Mouse (Mus musculus): ENCODE data around the gene Mvk. TPM values are rescaled to one million over a fixed set of nuclear protein-coding genes. Genes with fewer than 3 reads are reported as not detected.

Mvk gene
- polyA plus RNA-seq, 1 experiment from 2014 or later, result 47.6 TPM

DNA sequence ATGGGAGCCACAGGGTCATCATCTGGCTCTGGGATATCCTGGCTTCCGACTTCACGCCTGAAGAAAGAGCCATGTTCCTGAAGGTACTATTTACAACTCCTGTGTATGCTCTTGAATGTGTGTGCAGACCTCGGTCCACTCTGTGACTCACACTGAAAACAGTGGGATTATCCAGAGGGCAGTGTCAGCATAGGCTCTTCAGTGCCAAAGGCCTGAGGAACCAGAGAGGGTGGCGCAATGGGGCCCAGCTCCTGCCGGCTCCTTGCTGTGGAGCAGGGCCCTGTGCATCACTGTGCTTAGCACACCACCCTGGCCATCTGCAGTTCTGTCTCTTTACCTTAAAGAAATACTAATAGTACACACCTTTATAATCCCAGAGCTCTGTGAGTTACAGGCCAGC is 28.5 kb upstream of the Mvk start:
- H3K4me3 ChIP-seq (ENCODE audit: low read depth, low read length), result no peak overlapping the region
- DNase-seq (ENCODE audit: low spot score) (no peak), ATAC-seq (ENCODE audit: insufficient number of reproducible peaks, low FRiP score, low TSS enrichment, low read depth) (no peak)
- 91% methylated on average over 5 of the region's 5 CpGs for WGBS
- no peaks in the 10 kb centered on the region for H3K27me3 ChIP-seq (ENCODE audit: control insufficient read depth, insufficient read depth, low read length)
- no peak overlapping the region for H3K27ac ChIP-seq (replicated peaks; ENCODE audit: low read depth, low read length)
- no peak overlapping the region for H3K9ac ChIP-seq (ENCODE audit: low read length)
- no peaks in the 10 kb centered on the region for H3K9me3 ChIP-seq (ENCODE audit: control insufficient read depth, low read length)
- no peak overlapping the region for H3K4me2 ChIP-seq (ENCODE audit: low read depth, severe bottlenecking)
- H3K4me1 ChIP-seq (ENCODE audit: control insufficient read depth, insufficient read depth, low read length), result no peaks in the 10 kb centered on the region
- peaks cover 48% of the 10 kb centered on the region for H3K36me3 ChIP-seq (ENCODE audit: control insufficient read depth, insufficient read depth, low read length)

DNA sequence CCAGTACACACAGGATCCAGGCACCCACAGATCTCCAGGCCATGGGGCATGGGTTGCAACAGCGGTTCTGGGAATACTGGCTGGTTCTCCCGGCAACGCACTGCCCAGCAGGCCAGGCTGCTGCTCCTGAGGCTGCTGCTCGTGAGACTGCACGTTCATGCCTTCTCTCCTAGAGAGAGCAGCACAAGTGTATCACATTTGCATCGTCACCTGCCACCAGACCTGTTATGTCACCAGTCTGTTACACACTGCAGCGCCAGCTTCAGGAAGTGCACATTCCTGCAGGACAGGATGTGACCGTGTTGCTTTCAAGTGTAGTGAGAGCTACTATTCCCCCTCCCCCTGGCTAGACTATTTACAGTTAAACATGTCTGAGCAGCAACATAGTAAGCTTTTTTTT is 27.2 kb upstream of the Mvk start:
- peaks cover 45% of the 10 kb centered on the region for H3K36me3 ChIP-seq (ENCODE audit: control insufficient read depth, insufficient read depth, low read length)
- no peaks in the 10 kb centered on the region for H3K4me1 ChIP-seq (ENCODE audit: control insufficient read depth, insufficient read depth, low read length)
- H3K4me3 ChIP-seq (ENCODE audit: low read depth, low read length), result no peak overlapping the region
- no peak overlapping the region for H3K4me2 ChIP-seq (ENCODE audit: low read depth, severe bottlenecking)
- H3K27ac ChIP-seq (replicated peaks; ENCODE audit: low read depth, low read length), result no peak overlapping the region
- no peaks in the 10 kb centered on the region for H3K27me3 ChIP-seq (ENCODE audit: control insufficient read depth, insufficient read depth, low read length)
- DNase-seq (ENCODE audit: low spot score), result no peak
- no peaks in the 10 kb centered on the region for H3K9me3 ChIP-seq (ENCODE audit: control insufficient read depth, low read length)
- WGBS, result 91% methylated on average over 8 of the region's 8 CpGs
- no peak overlapping the region for H3K9ac ChIP-seq (ENCODE audit: low read length)
- ATAC-seq (ENCODE audit: insufficient number of reproducible peaks, low FRiP score, low TSS enrichment, low read depth), result no peak

GRCm38 (mm10) chr5:114418541-114418940 is 25.5 kb upstream of the Mvk start:
- Histone ChIP-seq H3K36me3 (ENCODE audit: control insufficient read depth, insufficient read depth, low read length) (peaks cover 35% of the 10 kb centered on the region), H3K4me3 (ENCODE audit: low read depth, low read length) (no peak overlapping the region), H3K27ac (replicated peaks; ENCODE audit: low read depth, low read length) (no peak overlapping the region), H3K4me2 (ENCODE audit: low read depth, severe bottlenecking) (no peak overlapping the region), H3K9me3 (ENCODE audit: control insufficient read depth, low read length) (no peaks in the 10 kb centered on the region), H3K9ac (ENCODE audit: low read length) (no peak overlapping the region), H3K27me3 (ENCODE audit: control insufficient read depth, insufficient read depth, low read length) (no peaks in the 10 kb centered on the region), H3K4me1 (ENCODE audit: control insufficient read depth, insufficient read depth, low read length) (no peaks in the 10 kb centered on the region)
- DNase-seq (ENCODE audit: low spot score), result peak; percentile 46
- 83% methylated on average over 8 of the region's 8 CpGs for WGBS
- no peak for ATAC-seq (ENCODE audit: insufficient number of reproducible peaks, low FRiP score, low TSS enrichment, low read depth)

GRCm38 (mm10) chr5:114421561-114422298 is 22.3 kb upstream of the Mvk start:
- WGBS, result 77% methylated on average over 11 of the region's 11 CpGs
- Histone ChIP-seq H3K27me3 (ENCODE audit: control insufficient read depth, insufficient read depth, low read length) (no peaks in the 10 kb centered on the region), H3K27ac (replicated peaks; ENCODE audit: low read depth, low read length) (no peak overlapping the region), H3K4me1 (ENCODE audit: control insufficient read depth, insufficient read depth, low read length) (no peaks in the 10 kb centered on the region), H3K4me2 (ENCODE audit: low read depth, severe bottlenecking) (no peak overlapping the region), H3K4me3 (ENCODE audit: low read depth, low read length) (no peak overlapping the region), H3K9ac (ENCODE audit: low read length) (no peak overlapping the region), H3K9me3 (ENCODE audit: control insufficient read depth, low read length) (no peaks in the 10 kb centered on the region), H3K36me3 (ENCODE audit: control insufficient read depth, insufficient read depth, low read length) (peaks cover 24% of the 10 kb centered on the region)
- ATAC-seq (ENCODE audit: insufficient number of reproducible peaks, low FRiP score, low TSS enrichment, low read depth) (no peak), DNase-seq (ENCODE audit: low spot score) (no peak)

- H3K9ac ChIP-seq (ENCODE audit: low read length), result no peak overlapping the region
- no peak overlapping the region for H3K4me3 ChIP-seq (ENCODE audit: low read depth, low read length)
- ATAC-seq (ENCODE audit: insufficient number of reproducible peaks, low FRiP score, low TSS enrichment, low read depth) (no peak), DNase-seq (ENCODE audit: low spot score) (no peak)
- no peaks in the 10 kb centered on the region for H3K27me3 ChIP-seq (ENCODE audit: control insufficient read depth, insufficient read depth, low read length)
- no peak overlapping the region for H3K4me2 ChIP-seq (ENCODE audit: low read depth, severe bottlenecking)
- peaks cover 17% of the 10 kb centered on the region for H3K36me3 ChIP-seq (ENCODE audit: control insufficient read depth, insufficient read depth, low read length)
- WGBS, result 47% methylated on average over 5 of the region's 5 CpGs
- H3K27ac ChIP-seq (replicated peaks; ENCODE audit: low read depth, low read length), result no peak overlapping the region
- no peaks in the 10 kb centered on the region for H3K4me1 ChIP-seq (ENCODE audit: control insufficient read depth, insufficient read depth, low read length)
- H3K9me3 ChIP-seq (ENCODE audit: control insufficient read depth, low read length), result no peaks in the 10 kb centered on the region
Observed at GRCm38 (mm10) chr5:114422591-114422990, 21.5 kb upstream of the Mvk start.

GRCm38 (mm10) chr5:114423961-114424360 is 20.1 kb upstream of the Mvk start:
- WGBS, result 88% methylated on average over 5 of the region's 5 CpGs
- Histone ChIP-seq H3K9me3 (ENCODE audit: control insufficient read depth, low read length) (no peaks in the 10 kb centered on the region), H3K4me1 (ENCODE audit: control insufficient read depth, insufficient read depth, low read length) (0 out of 2 replicates have a peak, but pooled peaks cover 3% of the 10 kb centered on the region), H3K36me3 (ENCODE audit: control insufficient read depth, insufficient read depth, low read length) (peaks cover 12% of the 10 kb centered on the region), H3K27me3 (ENCODE audit: control insufficient read depth, insufficient read depth, low read length) (no peaks in the 10 kb centered on the region), H3K27ac (replicated peaks; ENCODE audit: low read depth, low read length) (no peak overlapping the region), H3K4me2 (ENCODE audit: low read depth, severe bottlenecking) (no peak overlapping the region), H3K9ac (ENCODE audit: low read length) (no peak overlapping the region), H3K4me3 (ENCODE audit: low read depth, low read length) (no peak overlapping the region)
- ATAC-seq (ENCODE audit: insufficient number of reproducible peaks, low FRiP score, low TSS enrichment, low read depth), result no peak
- DNase-seq (ENCODE audit: low spot score), result no peak

DNA sequence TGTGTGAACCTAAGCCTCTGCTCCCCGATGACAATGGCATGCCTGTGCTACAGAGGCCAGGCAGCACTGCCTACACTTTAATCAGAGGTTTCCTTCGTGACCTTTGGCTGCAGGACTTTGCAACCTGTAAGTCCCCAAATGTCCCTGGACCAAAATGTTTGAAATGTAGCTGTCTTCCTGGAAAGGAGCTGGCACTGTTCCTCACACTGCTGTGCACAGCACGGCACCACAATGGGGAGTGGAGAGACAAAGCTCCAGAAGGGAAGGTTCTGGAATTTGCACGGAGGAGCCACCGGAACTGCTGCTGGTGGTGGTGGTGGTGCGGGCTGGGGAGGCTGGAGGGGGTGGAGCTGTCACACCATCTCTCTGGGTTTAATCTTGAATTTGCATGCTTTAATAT is 17.3 kb upstream of the Mvk start:
- ATAC-seq (ENCODE audit: insufficient number of reproducible peaks, low FRiP score, low TSS enrichment, low read depth), result no peak
- Histone ChIP-seq H3K36me3 (ENCODE audit: control insufficient read depth, insufficient read depth, low read length) (no peaks in the 10 kb centered on the region), H3K27ac (replicated peaks; ENCODE audit: low read depth, low read length) (no peak overlapping the region), H3K4me2 (ENCODE audit: low read depth, severe bottlenecking) (no peak overlapping the region), H3K4me3 (ENCODE audit: low read depth, low read length) (no peak overlapping the region), H3K9me3 (ENCODE audit: control insufficient read depth, low read length) (no peaks in the 10 kb centered on the region), H3K9ac (ENCODE audit: low read length) (no peak overlapping the region), H3K4me1 (ENCODE audit: control insufficient read depth, insufficient read depth, low read length) (0 out of 2 replicates have a peak, but pooled peaks cover 3% of the 10 kb centered on the region), H3K27me3 (ENCODE audit: control insufficient read depth, insufficient read depth, low read length) (no peaks in the 10 kb centered on the region)
- DNase-seq (ENCODE audit: low spot score), result no peak
- WGBS, result 81% methylated on average over 6 of the region's 6 CpGs

GRCm38 (mm10) chr5:114428621-114429020 is 15.4 kb upstream of the Mvk start:
- Histone ChIP-seq H3K4me1 (ENCODE audit: control insufficient read depth, insufficient read depth, low read length) (0 out of 2 replicates have a peak, but pooled peaks cover 3% of the 10 kb centered on the region), H3K9ac (ENCODE audit: low read length) (no peak overlapping the region), H3K36me3 (ENCODE audit: control insufficient read depth, insufficient read depth, low read length) (no peaks in the 10 kb centered on the region), H3K27ac (replicated peaks; ENCODE audit: low read depth, low read length) (no peak overlapping the region), H3K27me3 (ENCODE audit: control insufficient read depth, insufficient read depth, low read length) (no peaks in the 10 kb centered on the region), H3K4me3 (ENCODE audit: low read depth, low read length) (no peak overlapping the region), H3K4me2 (ENCODE audit: low read depth, severe bottlenecking) (no peak overlapping the region), H3K9me3 (ENCODE audit: control insufficient read depth, low read length) (no peaks in the 10 kb centered on the region)
- no peak for ATAC-seq (ENCODE audit: insufficient number of reproducible peaks, low FRiP score, low TSS enrichment, low read depth)
- DNase-seq (ENCODE audit: low spot score), result no peak
- WGBS, result 56% methylated on average over 18 of the region's 18 CpGs

DNA sequence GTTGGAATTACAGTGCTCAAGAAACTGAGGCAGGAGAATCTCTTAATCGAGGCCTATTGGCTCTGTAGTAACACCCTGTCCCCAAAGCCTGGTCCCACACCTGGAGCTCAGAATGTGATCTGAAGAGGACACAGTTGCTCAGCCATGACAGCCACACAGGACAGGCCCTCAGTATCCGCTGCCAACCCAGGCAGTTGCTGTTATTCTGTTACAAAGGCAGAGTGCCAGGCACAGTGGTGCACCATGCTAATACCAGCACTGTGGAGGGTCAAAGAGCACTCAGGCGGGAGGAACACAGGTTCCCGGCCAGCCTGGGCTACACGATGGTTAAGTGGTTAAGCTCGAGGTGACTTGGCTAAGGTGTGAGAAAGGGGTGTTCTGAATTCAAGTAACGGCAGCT is 14.3 kb upstream of the Mvk start:
- WGBS, result 87% methylated on average over 7 of the region's 7 CpGs
- H3K4me2 ChIP-seq (ENCODE audit: low read depth, severe bottlenecking), result no peak overlapping the region
- ATAC-seq (ENCODE audit: insufficient number of reproducible peaks, low FRiP score, low TSS enrichment, low read depth), result no peak

More for the DNA sequence above, 14.3 kb upstream of the Mvk start:
- Histone ChIP-seq H3K4me3 (ENCODE audit: low read depth, low read length) (no peak overlapping the region), H3K9me3 (ENCODE audit: control insufficient read depth, low read length) (no peaks in the 10 kb centered on the region), H3K4me1 (ENCODE audit: control insufficient read depth, insufficient read depth, low read length) (0 out of 2 replicates have a peak, but pooled peaks cover 3% of the 10 kb centered on the region), H3K27me3 (ENCODE audit: control insufficient read depth, insufficient read depth, low read length) (no peaks in the 10 kb centered on the region), H3K27ac (replicated peaks; ENCODE audit: low read depth, low read length) (no peak overlapping the region), H3K36me3 (ENCODE audit: control insufficient read depth, insufficient read depth, low read length) (no peaks in the 10 kb centered on the region), H3K9ac (ENCODE audit: low read length) (no peak overlapping the region)
- DNase-seq (ENCODE audit: low spot score), result no peak
